In genomic region chr15:25778937-25779336, GRCm38 (mm10) we compare ENCODE assay signal across 17 mouse cellular contexts.
"Had no signal": no experiment of that assay in that cellular context is flagged by ENCODE, and none has a peak within 500 bp of the region (broad histone marks: within the 10 kb centered on the region; RNA-seq: fewer than 3 reads in every experiment).

No protein-coding gene starts in this region.

- H3K36me3 ChIP-seq: midbrain, embryonic 15.5 days had no signal

- H3K27me3 ChIP-seq: liver, embryonic 15.5 days; megakaryocyte, embryonic 14.5 days; midbrain, embryonic 15.5 days; neural tube, embryonic 13.5 days had no signal

- H3K9ac ChIP-seq: liver, embryonic 15.5 days; lung, embryonic 14.5 days; midbrain, embryonic 15.5 days had no signal

- ATAC-seq: midbrain, embryonic 15.5 days had no signal

- H3K4me2 ChIP-seq: liver, embryonic 11.5 days; liver, embryonic 15.5 days; lung, embryonic 14.5 days; midbrain, embryonic 11.5 days; neural tube, embryonic 13.5 days had no signal

- DNase-seq: kidney, postnatal 25 days; lung, embryonic 14.5 days; lung, postnatal 10 days; lung, postnatal 4 days; retina, postnatal 1 day; right cerebral cortex, postnatal 4 days; spleen, adult 18-20 months; thymus, adult 2 months; thymus, postnatal 25 days had no signal

- H3K27ac ChIP-seq: left cerebral cortex, adult 2 months; limb, embryonic 10.5 days; liver, embryonic 15.5 days; midbrain, embryonic 15.5 days had no signal

- H3K4me3 ChIP-seq: left cerebral cortex, adult 2 months; limb, embryonic 10.5 days; liver, embryonic 15.5 days; megakaryocyte, embryonic 14.5 days; midbrain, embryonic 15.5 days; neural tube, embryonic 13.5 days had no signal

- H3K9me3 ChIP-seq: limb, embryonic 10.5 days; liver, embryonic 15.5 days; megakaryocyte, embryonic 14.5 days; midbrain, embryonic 15.5 days; neural tube, embryonic 13.5 days had no signal
